Mouse (Mus musculus): ENCODE measurements at regions not wholly inside any gene's neighbourhood (a gene's known extent, or its start where the extent isn't known, plus 50 kb on each side); places are given as distances from the start of the nearest gene placed in this dataset.

- Histone ChIP-seq H3K4me1 (no peaks in the 10 kb centered on the region), H3K9me3 (no peaks in the 10 kb centered on the region), H3K27ac (replicated peaks) (no peak overlapping the region), H3K27me3 (no peaks in the 10 kb centered on the region), H3K4me3 (no peak overlapping the region), H3K9ac (replicated peaks) (no peak overlapping the region), H3K4me2 (replicated peaks) (no peak overlapping the region), H3K36me3 (no peaks in the 10 kb centered on the region)
- no peak for ATAC-seq (replicated peaks)
- WGBS = 88% methylated on average over 4 of the region's 4 CpGs
These were observed 85.3 kb upstream of the Serp2 start for GRCm38 (mm10) chr14:76641752-76642529.

- no peak overlapping the region for H3K4me2 ChIP-seq (replicated peaks)
- peaks cover 7% of the 10 kb centered on the region for H3K4me1 ChIP-seq
- H3K9me3 ChIP-seq = no peaks in the 10 kb centered on the region
- no peak overlapping the region for H3K4me3 ChIP-seq
- no peaks in the 10 kb centered on the region for H3K27me3 ChIP-seq
- H3K9ac ChIP-seq (replicated peaks) = no peak overlapping the region
- no peak overlapping the region for H3K27ac ChIP-seq (replicated peaks)
- no peak for ATAC-seq (replicated peaks)
- H3K36me3 ChIP-seq = no peaks in the 10 kb centered on the region
- WGBS = 61% methylated on average over 6 of the region's 6 CpGs
These were observed 76.5 kb upstream of the Serp2 start for GRCm38 (mm10) chr14:76633170-76633569.

- H3K4me2 ChIP-seq (replicated peaks) = no peak overlapping the region
- H3K36me3 ChIP-seq = no peaks in the 10 kb centered on the region
- H3K4me3 ChIP-seq = no peak overlapping the region
- H3K4me1 ChIP-seq = peaks cover 10% of the 10 kb centered on the region
- H3K9ac ChIP-seq (replicated peaks) = no peak overlapping the region
- no peaks in the 10 kb centered on the region for H3K9me3 ChIP-seq
- ATAC-seq (replicated peaks) = no peak
- WGBS = 77% methylated on average over 6 of the region's 6 CpGs
- H3K27ac ChIP-seq (replicated peaks) = no peak overlapping the region
- H3K27me3 ChIP-seq = no peaks in the 10 kb centered on the region
These were observed 76.1 kb upstream of the Serp2 start for GRCm38 (mm10) chr14:76632763-76633162.

- ATAC-seq (replicated peaks) = no peak
These were observed 75.1 kb upstream of the Serp2 start for GRCm38 (mm10) chr14:76631740-76632139.

GRCm38 (mm10) chr14:76631181-76631580 is 74.5 kb upstream of the Serp2 start:
- H3K9ac ChIP-seq (replicated peaks) = no peak overlapping the region
- H3K4me2 ChIP-seq (replicated peaks) = no peak overlapping the region
- peaks cover 16% of the 10 kb centered on the region for H3K4me1 ChIP-seq
- no peak for ATAC-seq (replicated peaks)
- 87% methylated on average over 4 of the region's 4 CpGs for WGBS
- H3K9me3 ChIP-seq = no peaks in the 10 kb centered on the region
- no peak overlapping the region for H3K27ac ChIP-seq (replicated peaks)
- no peaks in the 10 kb centered on the region for H3K27me3 ChIP-seq
- H3K36me3 ChIP-seq = no peaks in the 10 kb centered on the region
- no peak overlapping the region for H3K4me3 ChIP-seq

More at GRCm38 (mm10) chr14:76631740-76632139, 75.1 kb upstream of the Serp2 start:
- Histone ChIP-seq H3K4me1 (peaks cover 12% of the 10 kb centered on the region), H3K27ac (replicated peaks) (no peak overlapping the region), H3K27me3 (no peaks in the 10 kb centered on the region), H3K4me3 (no peak overlapping the region), H3K36me3 (no peaks in the 10 kb centered on the region), H3K4me2 (replicated peaks) (no peak overlapping the region), H3K9ac (replicated peaks) (no peak overlapping the region), H3K9me3 (no peaks in the 10 kb centered on the region)
- WGBS = 80% methylated on average over 6 of the region's 6 CpGs

- Histone ChIP-seq H3K9ac (replicated peaks) (no peak overlapping the region), H3K27ac (replicated peaks) (no peak overlapping the region), H3K36me3 (no peaks in the 10 kb centered on the region), H3K4me2 (replicated peaks) (no peak overlapping the region), H3K4me1 (peaks cover 27% of the 10 kb centered on the region), H3K27me3 (no peaks in the 10 kb centered on the region), H3K9me3 (no peaks in the 10 kb centered on the region), H3K4me3 (no peak overlapping the region)
- 89% methylated on average over 11 of the region's 11 CpGs for WGBS
- ATAC-seq (replicated peaks) = no peak
These were observed 73.3 kb upstream of the Serp2 start for GRCm38 (mm10) chr14:76629913-76630478.

- Histone ChIP-seq H3K9me3 (no peaks in the 10 kb centered on the region), H3K9ac (replicated peaks) (no peak overlapping the region), H3K27ac (replicated peaks) (peak overlapping the region; percentile 86), H3K36me3 (no peaks in the 10 kb centered on the region), H3K4me3 (no peak overlapping the region), H3K4me1 (peaks cover 35% of the 10 kb centered on the region), H3K4me2 (replicated peaks) (no peak overlapping the region), H3K27me3 (no peaks in the 10 kb centered on the region)
- 61% methylated on average over 10 of the region's 10 CpGs for WGBS
- ATAC-seq (replicated peaks) = peak; percentile 42
These were observed 71.6 kb upstream of the Serp2 start for GRCm38 (mm10) chr14:76628182-76628892.

GRCm38 (mm10) chr14:76625589-76626368 is 69.1 kb upstream of the Serp2 start:
- WGBS = 45% methylated on average over 10 of the region's 10 CpGs
- no peaks in the 10 kb centered on the region for H3K9me3 ChIP-seq
- H3K4me1 ChIP-seq = peaks cover 48% of the 10 kb centered on the region
- no peaks in the 10 kb centered on the region for H3K27me3 ChIP-seq
- ATAC-seq (replicated peaks) = no peak
- no peak overlapping the region for H3K4me3 ChIP-seq
- H3K9ac ChIP-seq (replicated peaks) = no peak overlapping the region
- H3K36me3 ChIP-seq = no peaks in the 10 kb centered on the region
- H3K27ac ChIP-seq (replicated peaks) = peak overlapping the region; percentile 65
- no peak overlapping the region for H3K4me2 ChIP-seq (replicated peaks)

- H3K36me3 ChIP-seq = no peaks in the 10 kb centered on the region
- no peak for ATAC-seq (replicated peaks)
- no peak overlapping the region for H3K27ac ChIP-seq (replicated peaks)
- no peaks in the 10 kb centered on the region for H3K27me3 ChIP-seq
- no peak overlapping the region for H3K4me2 ChIP-seq (replicated peaks)
- H3K9me3 ChIP-seq = no peaks in the 10 kb centered on the region
- H3K4me1 ChIP-seq = peaks cover 48% of the 10 kb centered on the region
- no peak overlapping the region for H3K9ac ChIP-seq (replicated peaks)
- H3K4me3 ChIP-seq = no peak overlapping the region
- 74% methylated on average over 7 of the region's 7 CpGs for WGBS
These were observed 68.1 kb upstream of the Serp2 start for GRCm38 (mm10) chr14:76624626-76625378.

- Histone ChIP-seq H3K27ac (replicated peaks) (peak overlapping the region; percentile 73), H3K4me3 (no peak overlapping the region), H3K4me2 (replicated peaks) (0 out of 2 replicates have a peak overlapping the region, but pooled peaks have one; percentile 5), H3K9me3 (no peaks in the 10 kb centered on the region), H3K4me1 (peaks cover 53% of the 10 kb centered on the region), H3K9ac (replicated peaks) (no peak overlapping the region), H3K36me3 (no peaks in the 10 kb centered on the region), H3K27me3 (no peaks in the 10 kb centered on the region)
- WGBS = 31% methylated on average over 10 of the region's 10 CpGs
- no peak for ATAC-seq (replicated peaks)
These were observed 66.8 kb upstream of the Serp2 start for GRCm38 (mm10) chr14:76623371-76623988.
